Mouse (Mus musculus) limb, embryonic 15.5 days (tissue): ENCODE data around the gene Lrpap1. TPM values are rescaled to one million over a fixed set of nuclear protein-coding genes. Genes with fewer than 3 reads are reported as not detected.

ENCODE experiments used
- ATAC-seq: fragments of 200-750 bp; cut with Nextera tagmentation; 2 replicates; pipeline ENCODE4 v1.8.0; 2017; ENCODE audit warnings: low read depth, moderate TSS enrichment; ENCODE audit not compliant: insufficient number of reproducible peaks, low FRiP score, low TSS enrichment
- H3K27ac ChIP-seq: fragments of 300-500 bp; sonication (generic); 2 replicates; pipeline ENCODE4 v1.5.1; 2015; ENCODE audit warnings: moderate library complexity, mild to moderate bottlenecking, inconsistent platforms
- H3K27me3 ChIP-seq: fragments of 300-500 bp; sonication (generic); 2 replicates; pipeline ENCODE4 v1.6.1; 2015; ENCODE audit warnings: inconsistent platforms
- H3K36me3 ChIP-seq: fragments of 300-500 bp; sonication (generic); 2 replicates; pipeline ENCODE4 v1.6.1; 2015; ENCODE audit warnings: inconsistent platforms
- H3K4me1 ChIP-seq: fragments of 300-500 bp; sonication (generic); 2 replicates; pipeline ENCODE4 v1.6.1; 2015; ENCODE audit warnings: inconsistent platforms
- H3K4me2 ChIP-seq: fragments of 300-500 bp; sonication (generic); 2 replicates; pipeline ENCODE4 v1.6.1; 2015; ENCODE audit warnings: mild to moderate bottlenecking, inconsistent platforms
- H3K4me3 ChIP-seq: fragments of 300-500 bp; sonication (generic); 2 replicates; pipeline ENCODE4 v1.5.1; 2015; ENCODE audit warnings: mild to moderate bottlenecking, inconsistent platforms
- H3K9ac ChIP-seq: fragments of 300-500 bp; sonication (generic); 2 replicates; pipeline ENCODE4 v1.6.1; 2015; ENCODE audit warnings: inconsistent platforms
- H3K9me3 ChIP-seq: fragments of 300-500 bp; sonication (generic); 2 replicates; pipeline ENCODE4 v1.6.1; 2016; ENCODE audit warnings: inconsistent platforms
- WGBS: fragments of 180-500 bp; shearing (Covaris S2); methylation state at CpG from one replicate; pipeline ENCODE4 v1.1.7; 2015; 5-methylcytosine and 5-hydroxymethylcytosine counted together
- polyA plus RNA-seq: library from polyadenylated mRNA; unstranded; fragments of >200 nt; fragmentation: Nextera tagmentation; extraction: Ambion mirVana; gene quantifications from 2 replicates; pipeline ENCODE4 v1.2.1, GENCODE M21; 2015

Lrpap1 gene
- polyA plus RNA-seq: 125 and 141 TPM in 2 replicates

DNA sequence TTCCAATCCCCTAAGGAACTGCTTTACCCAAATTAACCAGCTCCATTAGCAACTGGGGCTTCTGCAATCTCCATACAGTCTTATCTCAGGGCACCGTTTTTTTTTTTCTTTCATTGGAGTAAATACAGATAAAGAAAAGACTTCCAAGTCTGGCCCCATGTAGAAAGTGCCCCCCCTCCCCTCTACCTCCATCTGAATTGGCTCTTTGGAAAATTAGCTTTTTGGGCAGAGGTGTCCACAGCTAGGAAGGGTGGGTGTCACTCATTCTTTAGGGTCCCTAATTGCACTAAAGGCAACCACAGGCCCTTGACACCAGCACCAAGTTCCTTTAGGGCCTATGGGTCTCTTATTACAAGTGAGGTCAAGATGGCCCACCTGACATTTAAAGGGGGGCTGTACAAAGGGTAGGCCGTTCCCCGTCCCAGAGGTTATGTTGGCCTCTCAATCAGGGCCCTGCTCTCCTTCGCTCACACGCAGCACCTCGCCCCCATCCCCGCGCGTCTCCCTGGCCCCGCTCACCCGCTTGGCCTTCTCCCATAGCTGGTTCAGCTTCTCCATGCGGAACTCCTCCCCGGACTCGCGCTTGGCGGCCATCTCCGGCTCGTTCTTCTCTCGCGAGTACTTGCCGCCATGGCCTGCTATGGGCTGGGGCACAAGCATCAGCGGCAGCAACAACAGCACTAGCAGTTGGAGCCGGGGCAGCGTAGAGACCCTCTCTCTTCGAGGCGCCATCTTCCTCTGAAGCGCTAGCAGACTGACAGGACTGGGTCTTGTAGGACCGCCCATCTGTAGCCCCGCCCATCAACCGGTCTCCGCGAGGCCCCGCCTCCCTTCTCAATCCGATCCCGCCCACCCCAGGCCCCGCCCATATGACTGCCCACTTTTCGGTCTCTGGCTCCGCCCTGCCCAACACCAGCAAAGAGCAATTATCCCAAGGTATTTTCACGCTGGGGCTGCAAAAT lies at the start of gene Lrpap1:
Gene Lrpap1, minus strand, starts transcription at position 807 of the 962 bp plus-strand sequence.
- Histone ChIP-seq H3K4me3 (peak within 1 kb of the TSS; percentile 79), H3K36me3 (peaks cover 28% of the 10 kb centered on the region), H3K27ac (peak within 1 kb of the TSS; percentile 76), H3K4me2 (peak within 1 kb of the TSS; percentile 79), H3K4me1 (peaks cover 24% of the 10 kb centered on the region), H3K9ac (peak within 1 kb of the TSS; percentile 78), H3K9me3 (no peaks in the 10 kb centered on the region), H3K27me3 (peaks cover 5% of the 10 kb centered on the region; the same call in 1 of the 2 replicates)
- ATAC-seq: peak; percentile 94
- WGBS: under 1% methylated on average over 39 of the region's 39 CpGs

DNA sequence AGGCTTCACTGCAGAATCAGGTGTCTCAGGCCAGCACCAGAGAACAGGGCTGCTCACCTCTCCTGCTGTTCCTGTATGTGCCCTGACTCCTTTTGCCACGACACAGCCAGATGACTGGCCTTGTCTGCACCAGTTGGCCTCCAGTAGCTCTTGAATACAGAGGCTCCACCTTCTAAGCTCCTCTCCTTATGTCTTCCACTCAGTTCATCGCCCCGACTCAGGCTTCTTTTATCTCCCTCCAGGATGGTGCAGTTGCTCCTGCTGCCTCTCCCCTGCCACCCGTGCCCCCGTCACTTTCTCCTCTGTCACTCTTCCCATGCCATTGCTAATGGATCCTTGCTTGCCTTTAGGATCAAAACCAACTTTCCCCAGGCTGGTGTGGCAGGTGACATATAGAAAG lies 44.4 kb upstream of the Lrpap1 start:
- ATAC-seq: no peak
- Histone ChIP-seq H3K36me3 (no peaks in the 10 kb centered on the region), H3K27me3 (peaks cover 3% of the 10 kb centered on the region; the same call in 1 of the 2 replicates), H3K9me3 (0 out of 2 replicates have a peak, but pooled peaks cover 6% of the 10 kb centered on the region), H3K4me2 (no peak overlapping the region), H3K4me1 (0 out of 2 replicates have a peak, but pooled peaks cover 3% of the 10 kb centered on the region), H3K9ac (no peak overlapping the region), H3K27ac (no peak overlapping the region), H3K4me3 (no peak overlapping the region)
- 75% methylated on average over 5 of the region's 5 CpGs for WGBS

DNA sequence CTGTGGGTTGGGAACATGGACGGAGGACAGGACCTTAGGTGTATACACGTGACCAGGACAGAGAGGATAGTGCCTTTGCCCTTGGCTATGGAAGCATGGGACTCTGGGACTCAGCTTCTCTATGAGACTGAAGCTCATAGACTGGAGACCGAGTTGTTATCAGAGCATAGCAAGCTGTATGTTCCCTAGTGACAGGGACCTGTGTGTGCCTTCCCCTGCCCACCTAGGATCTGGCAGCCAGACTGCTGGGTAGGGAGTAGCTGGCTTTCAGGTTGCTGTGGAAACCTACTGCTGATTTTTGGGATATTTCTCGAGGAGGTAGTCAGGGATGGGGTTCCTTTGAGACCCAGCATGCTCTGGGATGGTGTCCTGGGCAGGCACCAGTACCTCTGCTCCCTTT lies 44.0 kb upstream of the Lrpap1 start:
- Histone ChIP-seq H3K4me3 (no peak overlapping the region), H3K4me2 (no peak overlapping the region), H3K27me3 (peaks cover 3% of the 10 kb centered on the region; the same call in 1 of the 2 replicates), H3K27ac (no peak overlapping the region), H3K9me3 (0 out of 2 replicates have a peak, but pooled peaks cover 6% of the 10 kb centered on the region), H3K9ac (no peak overlapping the region), H3K36me3 (no peaks in the 10 kb centered on the region), H3K4me1 (0 out of 2 replicates have a peak, but pooled peaks cover 3% of the 10 kb centered on the region)
- no peak for ATAC-seq
- 75% methylated on average over 4 of the region's 4 CpGs for WGBS

DNA sequence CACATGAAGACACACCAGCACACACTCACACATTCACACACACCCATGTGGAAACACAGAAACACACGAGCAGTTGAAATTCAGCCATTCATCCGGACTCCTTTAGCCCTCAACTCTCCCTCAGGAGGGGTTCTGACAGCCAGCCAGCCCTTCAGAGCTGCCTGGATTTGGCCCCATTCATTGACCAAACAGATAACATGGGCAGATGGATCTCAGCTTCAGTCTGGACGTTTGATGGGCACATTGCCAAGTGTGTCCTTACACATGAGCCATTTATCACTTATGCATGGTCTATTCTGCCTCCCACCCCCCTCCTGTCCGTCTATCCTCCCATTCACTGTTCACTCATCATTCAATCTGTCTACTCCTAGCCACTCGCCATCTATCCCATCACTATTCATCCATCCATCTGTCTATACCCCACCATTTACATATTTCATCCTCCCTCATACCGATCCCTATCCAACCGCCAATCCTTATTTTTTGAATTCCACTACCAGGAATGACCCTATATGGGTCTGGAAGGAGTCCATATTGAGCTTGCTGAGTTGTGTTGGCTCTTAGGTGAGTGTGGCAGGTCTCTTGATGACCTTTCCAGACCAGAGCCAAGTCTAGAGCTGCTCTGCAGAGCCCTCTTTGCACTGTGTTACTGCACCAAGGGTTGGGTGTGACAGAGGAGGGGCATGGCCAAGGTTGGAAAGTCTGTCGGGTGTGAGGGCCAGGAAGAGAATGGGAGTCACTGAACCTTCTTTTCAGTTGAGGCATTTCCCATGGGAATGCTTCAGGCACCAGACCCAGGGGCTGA lies 42.6 kb upstream of the Lrpap1 start:
- peaks cover 3% of the 10 kb centered on the region; the same call in 1 of the 2 replicates for H3K27me3 ChIP-seq
- H3K9me3 ChIP-seq: 0 out of 2 replicates have a peak, but pooled peaks cover 6% of the 10 kb centered on the region
- WGBS: 69% methylated on average over 8 of the region's 8 CpGs
- H3K4me1 ChIP-seq: 0 out of 2 replicates have a peak, but pooled peaks cover 3% of the 10 kb centered on the region
- H3K4me2 ChIP-seq: no peak overlapping the region
- no peaks in the 10 kb centered on the region for H3K36me3 ChIP-seq
- H3K27ac ChIP-seq: no peak overlapping the region
- no peak overlapping the region for H3K4me3 ChIP-seq
- no peak for ATAC-seq
- H3K9ac ChIP-seq: no peak overlapping the region

DNA sequence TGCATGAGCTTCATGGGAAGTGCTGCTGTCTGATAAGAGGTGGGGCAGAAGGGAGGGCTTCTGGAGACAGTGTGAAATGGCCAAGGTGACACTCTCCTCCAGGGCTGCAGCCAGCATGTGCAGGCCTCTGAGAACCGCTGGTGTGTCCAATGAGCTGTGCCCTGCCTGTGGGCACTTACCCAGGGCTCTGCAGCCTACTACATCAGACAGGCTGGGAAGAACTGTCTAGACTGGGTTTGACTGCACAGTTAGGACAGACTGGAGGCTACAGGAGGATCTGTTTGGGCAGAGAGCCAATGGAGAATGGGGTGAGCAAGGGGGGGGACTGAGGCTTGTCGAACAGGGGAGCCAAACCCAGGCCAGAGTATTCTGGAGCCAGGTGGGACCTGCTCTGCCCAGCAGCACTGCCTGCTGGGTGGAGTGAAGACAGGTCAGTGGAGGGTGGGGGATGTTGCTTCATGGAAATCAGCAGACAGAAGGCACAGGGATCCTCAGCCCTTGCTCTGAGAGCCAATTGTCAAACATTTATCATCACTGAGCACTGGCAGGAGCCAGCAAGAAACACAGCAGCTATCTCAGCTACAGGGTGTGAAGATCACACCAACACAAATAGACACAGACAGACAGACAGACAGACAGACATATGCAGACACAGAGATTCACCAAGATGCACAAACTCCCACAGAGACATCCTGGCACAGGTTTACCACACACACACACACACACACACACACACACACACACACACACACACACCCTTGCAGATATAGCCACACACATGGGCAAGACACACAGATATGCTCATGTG lies 41.8 kb upstream of the Lrpap1 start:
- H3K9ac ChIP-seq: no peak overlapping the region
- H3K9me3 ChIP-seq: 0 out of 2 replicates have a peak, but pooled peaks cover 6% of the 10 kb centered on the region
- H3K4me2 ChIP-seq: no peak overlapping the region
- no peak overlapping the region for H3K4me3 ChIP-seq
- peaks cover 6% of the 10 kb centered on the region; the same call in 1 of the 2 replicates for H3K4me1 ChIP-seq
- no peak for ATAC-seq
- peaks cover 3% of the 10 kb centered on the region; the same call in 1 of the 2 replicates for H3K27me3 ChIP-seq
- no peaks in the 10 kb centered on the region for H3K36me3 ChIP-seq
- 31% methylated on average over 2 of the region's 2 CpGs for WGBS
- H3K27ac ChIP-seq: no peak overlapping the region

DNA sequence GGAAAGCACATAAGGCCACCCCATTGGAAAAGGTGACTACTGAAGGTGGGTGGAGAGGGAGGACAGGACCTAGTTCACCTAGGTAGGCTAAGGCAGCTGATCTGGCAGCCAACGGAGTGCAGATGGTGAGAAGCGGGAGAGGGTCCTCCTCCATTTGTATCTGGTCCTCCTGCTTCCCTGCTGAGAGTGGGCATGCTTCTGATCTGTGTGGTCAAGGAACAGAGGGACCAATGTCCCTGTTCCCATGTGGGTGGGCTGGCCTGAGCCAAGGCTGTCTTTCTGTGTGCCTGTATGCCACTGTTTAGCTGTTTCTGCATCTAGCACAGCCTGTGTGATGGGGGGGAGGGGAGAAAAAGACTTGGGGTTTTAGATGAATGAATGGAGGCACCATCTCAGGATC lies 41.2 kb upstream of the Lrpap1 start:
- 70% methylated on average over 2 of the region's 2 CpGs for WGBS
- H3K27ac ChIP-seq: no peak overlapping the region
- no peak for ATAC-seq

DNA sequence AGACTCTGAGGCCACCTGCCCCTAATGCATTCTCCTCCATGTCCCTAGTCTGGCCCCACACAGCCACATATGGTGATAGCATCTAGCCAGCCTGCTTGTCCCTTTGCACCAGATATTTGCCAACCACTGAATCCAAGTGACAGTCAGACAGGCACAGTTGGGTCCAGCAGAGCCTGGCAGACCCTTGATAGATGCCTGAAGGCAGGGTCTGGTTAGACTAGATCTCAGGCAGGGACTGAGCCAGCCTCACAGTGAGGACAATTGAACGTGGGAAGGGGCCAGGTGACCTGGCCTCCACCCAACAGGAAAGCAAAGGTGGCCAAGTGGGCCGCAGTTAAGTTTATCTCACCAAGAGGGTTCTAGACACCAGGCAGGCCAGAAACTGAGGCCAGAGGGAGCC lies 39.1 kb upstream of the Lrpap1 start:
- Histone ChIP-seq H3K9ac (no peak overlapping the region), H3K36me3 (no peaks in the 10 kb centered on the region), H3K4me1 (peaks cover 9% of the 10 kb centered on the region; the same call in 1 of the 2 replicates), H3K4me3 (no peak overlapping the region), H3K27me3 (peaks cover 3% of the 10 kb centered on the region; the same call in 1 of the 2 replicates), H3K4me2 (no peak overlapping the region), H3K9me3 (no peaks in the 10 kb centered on the region), H3K27ac (no peak overlapping the region)
- 79% methylated on average over 2 of the region's 2 CpGs for WGBS
- ATAC-seq: no peak

More for the DNA sequence above, 41.2 kb upstream of the Lrpap1 start:
- Histone ChIP-seq H3K9me3 (0 out of 2 replicates have a peak, but pooled peaks cover 6% of the 10 kb centered on the region), H3K9ac (no peak overlapping the region), H3K4me3 (no peak overlapping the region), H3K4me2 (no peak overlapping the region), H3K27me3 (peaks cover 3% of the 10 kb centered on the region; the same call in 1 of the 2 replicates), H3K36me3 (no peaks in the 10 kb centered on the region), H3K4me1 (peaks cover 6% of the 10 kb centered on the region; the same call in 1 of the 2 replicates)

DNA sequence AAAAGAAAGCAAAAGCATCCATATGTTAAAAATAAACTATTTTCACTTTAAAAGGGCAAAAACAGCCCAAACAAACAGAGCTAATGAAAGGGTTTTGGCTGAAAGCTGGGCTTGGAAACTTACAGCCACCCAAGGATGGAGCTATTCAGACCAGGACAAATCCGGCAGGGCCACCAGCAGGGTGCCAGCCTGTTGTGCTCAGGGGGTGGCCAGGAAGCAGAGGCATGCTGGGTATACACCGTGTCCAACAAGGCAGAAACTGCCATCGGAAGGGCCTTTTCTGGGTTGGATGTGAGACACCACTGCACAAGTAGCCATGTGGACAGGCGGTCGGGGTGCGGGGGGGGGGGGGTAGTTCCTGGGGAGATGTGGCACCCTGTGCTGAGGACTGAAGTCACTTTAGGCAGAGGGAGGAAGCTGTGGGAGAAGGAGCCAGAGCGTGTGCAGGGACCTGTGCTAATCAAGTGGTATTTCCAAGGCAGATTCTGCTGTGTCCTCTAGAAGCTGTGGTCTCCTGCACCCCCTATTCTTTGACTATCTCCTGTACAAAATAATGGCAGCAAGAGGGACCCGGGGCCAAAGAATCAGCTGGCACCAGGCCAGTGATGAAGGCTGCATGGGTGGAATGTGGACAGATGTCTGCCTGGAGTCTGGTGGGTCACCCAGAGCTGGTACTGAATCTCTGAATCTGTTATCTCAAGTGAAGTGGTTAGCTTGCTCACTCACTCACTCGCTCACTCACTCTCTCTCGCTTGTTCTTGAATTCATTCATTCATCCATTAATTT lies 38.1 kb upstream of the Lrpap1 start:
- Histone ChIP-seq H3K4me3 (no peak overlapping the region), H3K4me2 (no peak overlapping the region), H3K4me1 (peaks cover 9% of the 10 kb centered on the region; the same call in 1 of the 2 replicates), H3K9ac (no peak overlapping the region), H3K27ac (no peak overlapping the region), H3K36me3 (no peaks in the 10 kb centered on the region), H3K9me3 (no peaks in the 10 kb centered on the region), H3K27me3 (peaks cover 3% of the 10 kb centered on the region; the same call in 1 of the 2 replicates)
- no peak for ATAC-seq
- WGBS: 61% methylated on average over 10 of the region's 10 CpGs

DNA sequence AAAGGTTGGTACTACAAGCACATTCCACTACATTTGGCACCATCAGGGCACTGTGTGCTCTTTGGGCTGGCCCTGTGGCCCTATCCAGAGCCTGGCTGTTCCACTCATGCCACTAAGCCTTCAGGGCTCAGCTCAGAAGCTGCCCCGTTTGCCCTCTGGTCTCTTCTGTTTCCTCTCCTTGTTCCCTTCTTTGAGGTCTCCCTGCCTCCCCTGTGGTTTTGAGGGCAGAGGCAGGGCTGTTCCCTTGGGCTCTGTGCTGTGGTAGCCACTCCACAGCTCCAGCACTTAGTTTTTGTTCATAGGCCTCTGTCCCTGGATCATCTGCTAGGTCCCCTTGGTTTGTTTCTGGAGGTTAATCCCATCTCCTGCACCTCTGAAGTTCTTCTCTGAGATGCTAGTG lies 37.3 kb upstream of the Lrpap1 start:
- ATAC-seq: no peak
- H3K4me3 ChIP-seq: no peak overlapping the region
- H3K36me3 ChIP-seq: no peaks in the 10 kb centered on the region
- peaks cover under 1% of the 10 kb centered on the region; the same call in 1 of the 2 replicates for H3K27me3 ChIP-seq
- no peak overlapping the region for H3K9ac ChIP-seq
- no peak overlapping the region for H3K27ac ChIP-seq
- peaks cover 13% of the 10 kb centered on the region; the same call in 1 of the 2 replicates for H3K4me1 ChIP-seq
- WGBS: 46% methylated on average over 1 of the region's 1 CpGs
- H3K9me3 ChIP-seq: no peaks in the 10 kb centered on the region
- no peak overlapping the region for H3K4me2 ChIP-seq

DNA sequence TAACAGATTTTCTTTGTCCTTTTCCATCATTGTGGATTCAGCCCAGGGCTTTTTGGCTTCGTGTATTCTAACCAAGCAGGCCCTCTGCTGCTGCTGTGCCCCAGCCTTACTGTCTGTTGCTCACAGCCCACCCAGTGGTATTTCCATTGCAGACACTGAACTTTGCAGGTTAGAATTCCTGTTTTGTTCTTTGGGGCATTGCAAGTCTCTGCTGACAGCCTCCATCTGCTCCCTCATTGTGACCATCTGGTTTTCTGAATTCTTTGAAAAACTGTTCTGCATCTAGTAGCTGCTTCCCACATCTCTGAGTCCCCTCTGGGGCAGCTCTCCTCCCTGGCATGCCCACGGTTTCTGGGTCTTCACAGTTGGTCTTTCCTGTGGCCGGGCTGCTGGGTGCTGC lies 35.8 kb upstream of the Lrpap1 start:
- Histone ChIP-seq H3K27me3 (no peaks in the 10 kb centered on the region), H3K9me3 (no peaks in the 10 kb centered on the region), H3K4me3 (no peak overlapping the region), H3K4me1 (peaks cover 11% of the 10 kb centered on the region; the same call in 1 of the 2 replicates), H3K36me3 (no peaks in the 10 kb centered on the region), H3K9ac (no peak overlapping the region), H3K4me2 (no peak overlapping the region), H3K27ac (no peak overlapping the region)
- 26% methylated on average over 3 of the region's 3 CpGs for WGBS
- no peak for ATAC-seq
